Comparison of ENCODE assay signal across 9 mouse cellular contexts in the genomic region with DNA sequence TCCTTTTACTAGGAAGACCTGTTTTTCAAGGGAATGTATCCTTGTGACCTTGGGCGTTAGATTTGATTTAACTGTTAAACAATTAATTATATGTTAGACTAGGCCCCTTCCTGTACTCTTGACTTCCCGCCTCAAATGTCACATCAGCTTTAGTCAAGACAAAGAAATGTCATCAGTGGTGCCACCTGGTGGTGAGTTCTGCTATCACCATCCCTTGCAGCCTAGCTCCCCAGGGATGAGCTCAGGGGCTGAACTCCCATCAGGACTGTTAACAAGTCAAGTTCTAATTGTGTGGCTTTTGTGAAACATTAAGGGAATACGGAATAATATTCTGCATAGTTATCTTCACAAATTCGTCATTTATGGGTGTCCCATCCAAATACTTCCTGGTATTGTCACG.
DNase-seq lines count a peak whose midpoint lies in the region; ATAC-seq and TF ChIP-seq lines count a peak whose summit lies in the region.
"Had no signal": no experiment of that assay in that cellular context is flagged by ENCODE, and none has a peak within 500 bp of the region (broad histone marks: within the 10 kb centered on the region; RNA-seq: fewer than 3 reads in every experiment).

No protein-coding gene starts in this region.

- 65% methylated on average over 5 of the region's 5 CpGs for WGBS in kidney, embryonic 15.5 days
- 62% methylated on average over 5 of the region's 5 CpGs for WGBS in liver, postnatal 0 days (ENCODE audit: insufficient replicate concordance)
- WGBS in hindbrain, embryonic 16.5 days: 83% methylated on average over 5 of the region's 5 CpGs

- no peak for ATAC-seq in kidney, embryonic 15.5 days (replicated peaks; ENCODE audit: low FRiP score)
- ATAC-seq in liver, postnatal 0 days: no peak
- no peak for ATAC-seq in hindbrain, embryonic 16.5 days

- in situ Hi-C loops in ES-E14 (cut with MboI; ENCODE audit: low sequenced_read_pairs in 2 of 2, unreplicated experiment in 2 of 2): loop anchor here in 1 of 2 experiments (10.0 kb wide), 1 partner anchor 670 kb away; no protein-coding TSS in a partner anchor

- DNase-seq in kidney, adult 18-20 months: peak; percentile 32
- peak; percentile 74 to 78 for DNase-seq in B cell, adult 2 months
- peak; percentile 51 for DNase-seq in ES-E14 (ENCODE audit: low read depth, low spot score)
- peak; percentile 65 to 79 for DNase-seq in cerebellum, postnatal 10 days
- peak; percentile 66 for DNase-seq in liver, postnatal 0 days
- peak; percentile 18 to 74 for DNase-seq in spleen, postnatal 4 days (ENCODE audit: low spot score in 2 of 2)

- no peak overlapping the region for H3K4me3 ChIP-seq in kidney, embryonic 15.5 days (replicated peaks)
- H3K4me3 ChIP-seq in ES-E14 (ENCODE audit: insufficient read depth in 1 of 2, low read depth in 1 of 2, low read length in 2 of 2, poor library complexity in 1 of 2, severe bottlenecking in 1 of 2): no peak overlapping the region
- H3K4me3 ChIP-seq in liver, postnatal 0 days (ENCODE audit: low read depth, low read length): no peak overlapping the region
- H3K4me3 ChIP-seq in hindbrain, embryonic 16.5 days (ENCODE audit: low read length): no peak overlapping the region
- H3K4me3 ChIP-seq: megakaryocyte, embryonic 14.5 days had no signal

- TF ChIP-seq EP300 in liver, postnatal 0 days (IDR thresholded peaks at IDR 0.05; ENCODE audit: low read depth): no peak

- no peaks in the 10 kb centered on the region for H3K36me3 ChIP-seq in kidney, embryonic 15.5 days
- H3K36me3 ChIP-seq in ES-E14 (ENCODE audit: control insufficient read depth, insufficient read depth, low read length, poor library complexity, severe bottlenecking): no peaks in the 10 kb centered on the region
- no peaks in the 10 kb centered on the region for H3K36me3 ChIP-seq in liver, postnatal 0 days (replicated peaks; ENCODE audit: insufficient read depth, low read length)
- H3K36me3 ChIP-seq in hindbrain, embryonic 16.5 days (ENCODE audit: control insufficient read depth, insufficient read depth, low read length): no peaks in the 10 kb centered on the region

- no peak overlapping the region for H3K4me2 ChIP-seq in kidney, embryonic 15.5 days
- no peak overlapping the region for H3K4me2 ChIP-seq in liver, postnatal 0 days (ENCODE audit: low read depth, low read length)
- H3K4me2 ChIP-seq in hindbrain, embryonic 16.5 days (ENCODE audit: low read length): no peak overlapping the region

- 0 out of 2 replicates have a peak, but pooled peaks cover 3% of the 10 kb centered on the region for H3K4me1 ChIP-seq in kidney, embryonic 15.5 days
- no peaks in the 10 kb centered on the region for H3K4me1 ChIP-seq in ES-E14 (ENCODE audit: control insufficient read depth in 2 of 2, insufficient read depth in 2 of 2, low read length in 2 of 2, poor library complexity in 1 of 2)
- no peaks in the 10 kb centered on the region for H3K4me1 ChIP-seq in liver, postnatal 0 days (ENCODE audit: insufficient read depth)
- H3K4me1 ChIP-seq in hindbrain, embryonic 16.5 days (ENCODE audit: control insufficient read depth, insufficient read depth, low read depth, low read length): peaks cover 6% of the 10 kb centered on the region; the same call in 1 of the 2 replicates
- H3K4me1 ChIP-seq: megakaryocyte, embryonic 14.5 days had no signal

- H3K9ac ChIP-seq in kidney, embryonic 15.5 days: no peak overlapping the region
- no peak overlapping the region for H3K9ac ChIP-seq in ES-E14 (ENCODE audit: insufficient read depth, low read depth, low read length, poor library complexity, severe bottlenecking)
- no peak overlapping the region for H3K9ac ChIP-seq in liver, postnatal 0 days (replicated peaks)
- H3K9ac ChIP-seq in hindbrain, embryonic 16.5 days (ENCODE audit: low read depth, low read length): no peak overlapping the region

- H3K27me3 ChIP-seq in kidney, embryonic 15.5 days: 0 out of 2 replicates have a peak, but pooled peaks cover 3% of the 10 kb centered on the region
- H3K27me3 ChIP-seq in liver, postnatal 0 days (ENCODE audit: insufficient read depth, low read length): no peaks in the 10 kb centered on the region
- no peaks in the 10 kb centered on the region for H3K27me3 ChIP-seq in hindbrain, embryonic 16.5 days (replicated peaks; ENCODE audit: control insufficient read depth, insufficient read depth, low read length)

- no peak overlapping the region for H3K27ac ChIP-seq in kidney, embryonic 15.5 days
- no peak overlapping the region for H3K27ac ChIP-seq in ES-E14 (ENCODE audit: insufficient read depth, low read depth, low read length, poor library complexity, severe bottlenecking)
- no peak overlapping the region for H3K27ac ChIP-seq in liver, postnatal 0 days (ENCODE audit: low read depth)
- no peak overlapping the region for H3K27ac ChIP-seq in hindbrain, embryonic 16.5 days (ENCODE audit: low read depth, low read length)

- H3K9me3 ChIP-seq in kidney, embryonic 15.5 days (replicated peaks): no peaks in the 10 kb centered on the region
- no peaks in the 10 kb centered on the region for H3K9me3 ChIP-seq in ES-E14 (ENCODE audit: control insufficient read depth, insufficient read depth, low read depth, low read length)
- no peaks in the 10 kb centered on the region for H3K9me3 ChIP-seq in liver, postnatal 0 days (ENCODE audit: low read length)
- H3K9me3 ChIP-seq in hindbrain, embryonic 16.5 days (ENCODE audit: control insufficient read depth, low read length): no peaks in the 10 kb centered on the region
- H3K9me3 ChIP-seq: megakaryocyte, embryonic 14.5 days had no signal

- peak; percentile 74 for TF ChIP-seq CTCF in liver, postnatal 0 days (IDR thresholded peaks at IDR 0.05; ENCODE audit: low read depth)

TF ChIP-seq in ES-E14, 5 proteins besides CTCF, POLR2A, EP300 and RAD21:
- TF ChIP-seq HCFC1 (IDR thresholded peaks at IDR 0.05; ENCODE audit: borderline replicate concordance, insufficient read depth, low read length): no peak
- no peak for TF ChIP-seq ZC3H11A (IDR thresholded peaks at IDR 0.05; ENCODE audit: borderline replicate concordance, low read depth, low read length)
- no peak for TF ChIP-seq CHD2 (IDR thresholded peaks at IDR 0.05; ENCODE audit: low read depth, low read length)
- TF ChIP-seq ZNF384 (IDR thresholded peaks at IDR 0.05; ENCODE audit: low read depth, low read length): no peak
- TF ChIP-seq MAFK (IDR thresholded peaks at IDR 0.05; ENCODE audit: insufficient read depth, low read depth, low read length): no peak
